Mouse (Mus musculus) kidney, adult 2 months (tissue): ENCODE results near the gene Hist1h2an.

Experiments
- CTCF ChIP-seq: fragments of 200-500 bp; conservative IDR thresholded peaks from 2 replicates; pipeline ENCODE4 v1.5.1; 2011; ENCODE audit warnings: low read depth, mild to moderate bottlenecking, control low read depth, low read length, moderate library complexity, mixed read lengths; ENCODE audit not compliant: insufficient read depth, insufficient read length
- POLR2A ChIP-seq: fragments of 200-500 bp; IDR thresholded peaks from one replicate; pipeline ENCODE4 v1.6.1; 2011; ENCODE audit warnings: low read depth, low read length, control low read depth

GRCm38 (mm10) chr13:21783734-21784161 lies 3.3 kb downstream of the Hist1h2an start:
- TF ChIP-seq CTCF (no peak), POLR2A (no peak)
